Mouse (Mus musculus) left cerebral cortex, adult 2 months (tissue): ENCODE measurements around the gene Cpa2. TPM values are rescaled to one million over a fixed set of nuclear protein-coding genes. Genes with fewer than 3 reads are reported as not detected.

Source experiments
- DNase-seq, 2 experiments: peaks; one replicate each; pipeline ENCODE4 v3.0.0; 2021 to 2022; ENCODE audit warnings: low spot score in 2 of 2, mixed read lengths in 1 of 2; ENCODE audit errors: extremely low spot score in 1 of 2
- H3K27ac ChIP-seq: fragments of 200-600 bp; 2 replicates; pipeline ENCODE4 v1.8.1; 2022
- H3K4me3 ChIP-seq: fragments of 200-600 bp; 2 replicates; pipeline ENCODE4 v1.8.1; 2022
- CTCF ChIP-seq: fragments of 200-600 bp; IDR thresholded peaks from 2 replicates; pipeline ENCODE4 v1.8.1; 2022; ENCODE audit warnings: antibody characterized with exemption, mild to moderate bottlenecking, moderate library complexity
- intact Hi-C: fragments of 180-260 bp; cut with DNase I; formaldehyde crosslinking; loops from one replicate; pipeline ENCODE4 v1.15.1; 2025
- total RNA-seq, 2 experiments: library from RNA; stranded (reverse); gene quantifications; 2 replicates each; pipeline ENCODE4 v1.2.3; 2021

Gene Cpa2
- total RNA-seq, 2 experiments from 2014 or later, result 0.61 to 1.2 TPM

DNA sequence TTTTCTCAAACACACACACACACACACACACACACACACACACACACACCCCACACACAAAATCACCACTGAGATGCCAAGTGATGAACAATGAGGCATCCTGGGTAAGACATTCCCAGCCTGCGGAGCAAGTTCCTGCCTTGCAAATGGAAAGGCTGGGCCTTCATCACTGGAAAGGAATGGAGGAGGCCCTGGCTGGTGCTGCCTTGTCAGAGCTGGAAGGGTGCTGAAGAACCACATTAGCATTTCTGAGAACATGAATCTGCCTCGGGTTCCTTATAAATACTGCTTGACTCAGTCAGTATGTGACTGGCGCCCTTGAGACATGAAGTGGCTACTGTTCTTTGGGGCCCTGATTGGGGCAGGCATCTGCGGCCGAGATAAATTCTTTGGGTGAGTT lies 26.7 kb downstream of the Cpa2 start, which contains the start of gene Cpa4:
Cpa4 (plus strand) TSS at position 301 of the 400 bp plus-strand sequence.
- no peak for TF ChIP-seq CTCF
- intact Hi-C loops, result no loop called here
- Histone ChIP-seq H3K4me3 (no peak within 1 kb of the TSS), H3K27ac (peak within 1 kb of the TSS; percentile 81)
- no peak for DNase-seq

DNA sequence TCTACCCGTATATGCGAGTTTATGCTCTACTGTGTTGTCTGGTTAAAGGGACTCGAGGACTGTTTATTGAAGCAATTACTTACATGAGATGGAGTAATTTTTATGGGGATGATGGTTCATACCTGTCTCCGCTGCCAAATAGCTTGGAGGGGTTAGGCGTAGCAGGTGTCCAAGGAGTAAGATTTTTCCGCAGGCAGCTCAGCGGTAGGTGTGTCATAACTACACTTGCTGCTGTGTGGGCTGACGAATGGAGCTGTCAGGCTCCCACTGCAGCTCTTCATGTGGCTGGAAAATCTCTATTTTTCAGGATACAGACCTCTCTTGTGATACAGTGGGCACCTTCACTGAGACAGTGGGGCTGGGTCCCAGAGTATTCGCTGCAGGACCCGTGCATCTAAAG lies 27.9 kb downstream of the Cpa2 start:
- peak in 1 of 2 experiments; percentile 45 for DNase-seq
- H3K4me3 ChIP-seq, result no peak overlapping the region
- intact Hi-C loops, result no loop called here
- no peak for TF ChIP-seq CTCF
- peak overlapping the region; percentile 81 for H3K27ac ChIP-seq

- peak overlapping the region; percentile 81 for H3K27ac ChIP-seq
- intact Hi-C loops, result loop anchor here (5.0 kb wide), 1 partner anchor 102 kb away; no protein-coding TSS in a partner anchor
- DNase-seq, result no peak
- H3K4me3 ChIP-seq, result no peak overlapping the region
- no peak for TF ChIP-seq CTCF
Observed at GRCm38 (mm10) chr6:30570012-30570411, 28.6 kb downstream of the Cpa2 start.

GRCm38 (mm10) chr6:30572456-30573311 lies 31.3 kb downstream of the Cpa2 start:
- H3K4me3 ChIP-seq, result no peak overlapping the region
- intact Hi-C loops, result loop anchor here (2.0 to 5.0 kb wide), 2 partner anchors 24 to 100 kb away; no protein-coding TSS in a partner anchor
- DNase-seq, result peak; percentile 75 to 85

DNA sequence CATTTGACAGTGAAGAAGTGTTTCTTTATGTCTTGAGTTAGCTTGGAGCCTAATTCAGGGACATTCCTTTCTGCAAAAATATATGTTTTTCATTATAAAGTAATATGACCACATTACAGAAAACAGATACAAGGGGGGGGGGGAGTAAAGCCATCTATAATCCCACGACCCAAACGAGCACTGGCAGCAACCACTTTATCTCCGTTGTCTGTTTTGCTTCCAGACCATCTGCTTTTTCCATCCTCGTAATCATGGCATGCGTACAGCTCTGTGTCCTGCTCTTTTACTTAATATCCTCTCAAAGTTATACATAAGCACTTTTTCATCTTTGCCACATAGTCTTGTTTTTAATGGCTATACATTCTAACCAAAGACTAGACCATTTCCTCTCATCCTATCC lies 32.0 kb downstream of the Cpa2 start:
- no peak for TF ChIP-seq CTCF
- intact Hi-C loops, result loop anchor here (2.0 to 5.0 kb wide), 2 partner anchors 25 to 99 kb away; no protein-coding TSS in a partner anchor
- no peak for DNase-seq
- no peak overlapping the region for H3K4me3 ChIP-seq
- peak overlapping the region; percentile 78 for H3K27ac ChIP-seq

More at GRCm38 (mm10) chr6:30572456-30573311, 31.3 kb downstream of the Cpa2 start:
- no peak for TF ChIP-seq CTCF
- peak overlapping the region; percentile 78 for H3K27ac ChIP-seq

DNA sequence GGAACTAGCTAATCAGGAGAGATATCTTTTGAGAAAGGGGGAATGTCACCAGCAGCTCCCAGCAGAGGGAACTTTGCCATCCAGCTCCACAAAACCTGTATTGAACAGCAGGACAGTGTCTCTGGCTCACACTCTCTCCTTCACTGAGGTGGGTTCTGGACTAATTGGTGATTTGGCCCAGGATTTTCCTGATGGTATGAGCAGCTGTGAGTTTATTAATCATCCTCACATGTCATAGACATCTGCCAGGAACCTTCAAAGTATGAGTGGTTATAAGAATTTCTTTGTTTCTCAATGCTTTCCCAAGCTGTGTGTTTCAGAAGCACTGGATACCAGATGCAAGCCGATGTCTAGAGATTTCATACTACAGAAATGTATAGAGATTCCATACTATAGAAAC lies 33.6 kb downstream of the Cpa2 start:
- intact Hi-C loops, result loop anchor here (5.0 kb wide), 1 partner anchor 97 kb away; no protein-coding TSS in a partner anchor
- no peak for TF ChIP-seq CTCF

DNA sequence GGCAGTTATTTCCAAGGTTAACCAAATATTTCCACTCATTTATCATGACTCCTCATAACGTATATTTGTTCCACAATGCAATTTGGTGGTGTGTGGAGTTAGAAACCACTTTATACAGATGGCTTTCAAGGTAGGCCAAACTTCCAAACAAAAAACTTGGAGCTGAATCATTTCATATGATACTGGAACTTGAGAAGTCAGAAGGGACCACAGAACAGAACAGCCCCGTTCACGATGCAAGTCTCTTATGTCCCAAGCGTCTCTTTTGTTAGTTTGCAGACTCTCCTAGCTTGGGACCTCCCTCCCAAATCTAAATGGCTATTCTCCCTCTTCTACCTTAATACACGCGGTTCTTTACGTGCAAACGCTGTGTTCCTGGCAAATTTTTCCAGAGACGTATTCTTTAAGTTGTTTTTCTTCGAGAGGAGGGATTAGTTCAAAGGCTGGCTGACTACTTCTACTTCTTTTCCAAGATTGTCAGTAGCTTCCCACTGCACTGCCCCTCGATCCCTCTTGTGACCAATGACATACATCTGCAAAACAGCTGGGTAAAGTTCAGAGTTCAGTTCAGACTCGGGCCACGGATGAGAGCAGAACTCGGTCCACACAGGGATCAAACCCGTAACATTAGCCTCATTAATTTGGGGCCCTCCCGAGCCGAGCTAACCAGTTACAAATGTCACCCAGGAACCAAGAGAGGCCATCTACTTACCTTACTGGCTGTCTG lies 35.3 kb downstream of the Cpa2 start:
- Histone ChIP-seq H3K4me3 (no peak overlapping the region), H3K27ac (no peak overlapping the region)
- TF ChIP-seq CTCF, result no peak
- no peak for DNase-seq
- intact Hi-C loops, result no loop called here

More for the DNA sequence above, 33.6 kb downstream of the Cpa2 start:
- no peak for DNase-seq
- no peak overlapping the region for H3K4me3 ChIP-seq
- no peak overlapping the region for H3K27ac ChIP-seq

DNA sequence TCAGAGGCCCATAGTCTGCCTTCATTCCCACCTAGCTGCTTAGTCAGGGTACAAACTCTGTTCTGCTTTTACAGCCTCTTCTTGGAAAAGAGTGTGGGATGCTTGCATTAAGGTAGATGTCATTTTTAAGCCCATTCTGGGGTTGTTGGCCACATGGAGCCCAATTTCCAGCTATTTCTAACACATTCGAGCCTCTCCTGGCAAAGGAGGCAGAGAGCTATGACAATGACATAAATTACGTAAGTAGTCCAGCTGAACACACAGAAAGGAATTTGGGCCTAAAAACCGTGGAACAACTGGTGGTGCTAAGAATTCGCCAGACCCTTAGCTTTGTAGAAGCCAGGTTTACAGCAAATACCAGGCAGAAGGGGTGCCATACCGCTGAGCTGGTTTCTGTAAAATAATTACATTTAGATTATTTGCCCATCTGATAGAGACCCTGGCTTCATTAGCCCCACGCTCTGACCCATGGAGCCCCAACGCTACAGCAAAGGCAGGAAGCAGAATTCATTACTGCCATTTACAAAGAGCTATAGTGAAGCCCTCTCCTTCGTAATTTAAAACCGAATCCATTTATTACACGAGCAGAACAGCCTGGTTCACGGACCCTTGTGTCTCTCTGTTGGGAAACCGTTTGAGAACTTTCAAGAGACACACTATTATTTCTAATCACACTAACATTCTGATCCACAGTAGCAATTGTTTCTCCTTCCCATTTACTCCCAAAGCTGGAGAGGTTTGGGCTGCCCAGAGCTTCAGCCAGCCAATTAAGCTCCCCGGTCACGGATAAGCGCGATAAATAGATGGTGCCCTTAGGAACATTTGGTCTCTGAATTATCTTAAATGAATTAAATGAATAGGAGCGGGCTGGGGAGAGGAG lies 38.8 kb downstream of the Cpa2 start:
- Histone ChIP-seq H3K4me3 (no peak overlapping the region), H3K27ac (peak overlapping the region; percentile 78)
- no peak for DNase-seq
- TF ChIP-seq CTCF, result no peak
- intact Hi-C loops, result no loop called here

DNA sequence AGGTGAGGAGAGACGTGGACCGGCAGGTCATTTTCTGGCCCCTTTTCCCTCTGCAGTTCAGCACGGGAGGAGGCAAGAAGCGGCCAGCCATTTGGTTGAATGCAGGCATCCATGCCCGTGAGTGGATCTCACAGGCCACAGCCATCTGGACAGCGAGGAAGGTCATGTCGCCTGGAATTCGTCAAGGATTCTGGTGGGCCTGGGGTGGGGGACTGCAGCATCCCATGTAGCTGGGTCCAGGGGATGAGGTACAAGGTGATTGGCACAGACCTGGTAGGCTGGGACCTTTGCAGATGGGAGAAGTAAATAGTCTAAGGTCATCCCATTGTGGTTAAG lies 39.4 kb downstream of the Cpa2 start:
- no peak for DNase-seq
- no peak overlapping the region for H3K4me3 ChIP-seq
- intact Hi-C loops, result no loop called here
- no peak overlapping the region for H3K27ac ChIP-seq
- TF ChIP-seq CTCF, result no peak

GRCm38 (mm10) chr6:30586886-30587442 lies 45.6 kb downstream of the Cpa2 start:
- Histone ChIP-seq H3K4me3 (no peak overlapping the region), H3K27ac (no peak overlapping the region)
- no peak for DNase-seq
- intact Hi-C loops, result no loop called here
- TF ChIP-seq CTCF, result no peak

- intact Hi-C loops, result no loop called here
- Histone ChIP-seq H3K4me3 (no peak overlapping the region), H3K27ac (no peak overlapping the region)
- DNase-seq, result no peak
- no peak for TF ChIP-seq CTCF
Observed at GRCm38 (mm10) chr6:30589819-30590218, 48.4 kb downstream of the Cpa2 start.
